Mouse (Mus musculus) midbrain, postnatal 0 days (tissue): ENCODE measurements around the gene Ppp4c. TPM values are rescaled to one million over a fixed set of nuclear protein-coding genes. Genes with fewer than 3 reads are reported as not detected.
A peak's percentile ranks its signal among the peaks of the same experiment; 100 is the strongest.

Experiments
- ATAC-seq: fragments of 200-750 bp; cut with Nextera tagmentation; 2 replicates; pipeline ENCODE4 v1.8.0; 2017; ENCODE audit warnings: moderate number of reproducible peaks, mild to moderate bottlenecking, moderate TSS enrichment, moderate library complexity; ENCODE audit not compliant: low FRiP score
- DNase-seq: peaks from one replicate; pipeline ENCODE4 v3.0.0-alpha.2; 2015; ENCODE audit warnings: low spot score
- H3K27ac ChIP-seq: fragments of 300-500 bp; sonication (generic); 2 replicates; pipeline ENCODE4 v1.5.1; 2014; ENCODE audit warnings: low read depth, mild to moderate bottlenecking, low read length, mixed read lengths
- H3K27me3 ChIP-seq: fragments of 300-500 bp; sonication (generic); 2 replicates; pipeline ENCODE4 v1.6.1; 2014; ENCODE audit warnings: low read length, control low read depth, mixed read lengths; ENCODE audit not compliant: insufficient read depth
- H3K36me3 ChIP-seq: fragments of 300-500 bp; sonication (generic); 2 replicates; pipeline ENCODE4 v1.6.1; 2014; ENCODE audit warnings: low read length, control low read depth, mixed read lengths; ENCODE audit not compliant: insufficient read depth
- H3K4me1 ChIP-seq: fragments of 300-500 bp; sonication (generic); 2 replicates; pipeline ENCODE4 v1.6.1; 2014; ENCODE audit warnings: mild to moderate bottlenecking, control low read depth, antibody characterized with exemption, low read length, mixed read lengths; ENCODE audit not compliant: insufficient read depth
- H3K4me2 ChIP-seq: fragments of 300-500 bp; sonication (generic); 2 replicates; pipeline ENCODE4 v1.6.1; 2014; ENCODE audit warnings: low read depth, mild to moderate bottlenecking, low read length, mixed read lengths; ENCODE audit not compliant: poor library complexity, severe bottlenecking
- H3K4me3 ChIP-seq: fragments of 300-500 bp; sonication (generic); 2 replicates; pipeline ENCODE4 v1.5.1; 2014; ENCODE audit warnings: low read depth, mild to moderate bottlenecking, low read length, moderate library complexity
- H3K9ac ChIP-seq: fragments of 300-500 bp; sonication (generic); replicated peaks from 2 replicates; pipeline ENCODE4 v1.6.1; 2014; ENCODE audit warnings: mild to moderate bottlenecking, low read length, moderate library complexity, mixed read lengths; ENCODE audit not compliant: poor library complexity, severe bottlenecking
- H3K9me3 ChIP-seq: fragments of 300-500 bp; sonication (generic); 2 replicates; pipeline ENCODE4 v1.6.1; 2016; ENCODE audit warnings: low read length, control low read depth
- CTCF ChIP-seq: IDR thresholded peaks from 2 replicates; pipeline ENCODE4 v1.5.1; 2016; ENCODE audit warnings: antibody characterized with exemption, mild to moderate bottlenecking
- WGBS: fragments of 180-500 bp; shearing (Covaris S2); extraction: QIAGEN DNeasy Blood & Tissue Kit; methylation state at CpG from one replicate; pipeline ENCODE4 v1.1.7; 2014; 5-methylcytosine and 5-hydroxymethylcytosine counted together
- polyA plus RNA-seq: library from polyadenylated mRNA; unstranded; fragments of >200 nt; fragmentation: Nextera tagmentation; extraction: Ambion mirVana; gene quantifications from 2 replicates; pipeline ENCODE4 v1.2.1, GENCODE M21; 2015
- total RNA-seq: library from RNA; depleted of rRNA; stranded (reverse); fragments of >200 nt; gene quantifications from 2 replicates; pipeline ENCODE4 v1.2.3, GENCODE M21; 2014; rRNA removed

The Ppp4c gene
- 107 and 137 TPM in 2 replicates for total RNA-seq
- polyA plus RNA-seq: 127 and 135 TPM in 2 replicates

- peaks cover 46% of the 10 kb centered on the region for H3K36me3 ChIP-seq
- WGBS: under 1% methylated on average over 65 of the region's 83 CpGs
These were observed at the start of gene Ppp4c for GRCm38 (mm10) chr7:126791851-126792720. Gene Ppp4c (minus strand): TSS chr7:126792496.

GRCm38 (mm10) chr7:126833294-126833693, 41.0 kb upstream of the Ppp4c start:
- H3K9me3 ChIP-seq: no peaks in the 10 kb centered on the region
- H3K4me2 ChIP-seq: no peak overlapping the region
- H3K27me3 ChIP-seq: no peaks in the 10 kb centered on the region
- no peak overlapping the region for H3K9ac ChIP-seq
- TF ChIP-seq CTCF: no peak
- no peak for ATAC-seq
- DNase-seq: no peak
- H3K27ac ChIP-seq: no peak overlapping the region
- WGBS: 92% methylated on average over 1 of the region's 1 CpGs
- no peaks in the 10 kb centered on the region for H3K4me1 ChIP-seq
- H3K36me3 ChIP-seq: peaks cover 10% of the 10 kb centered on the region; the same call in 1 of the 2 replicates
- H3K4me3 ChIP-seq: no peak overlapping the region

More at GRCm38 (mm10) chr7:126791851-126792720, at the start of gene Ppp4c:
- no peaks in the 10 kb centered on the region for H3K27me3 ChIP-seq
- H3K27ac ChIP-seq: peak within 1 kb of the TSS; percentile 73
- no peaks in the 10 kb centered on the region for H3K9me3 ChIP-seq
- ATAC-seq (peak; percentile 92), DNase-seq (peak; percentile 98)
- peak within 1 kb of the TSS; percentile 57 for H3K4me3 ChIP-seq
- TF ChIP-seq CTCF: no peak
- H3K4me1 ChIP-seq: peaks cover 3% of the 10 kb centered on the region; the same call in 1 of the 2 replicates
- peak within 1 kb of the TSS; percentile 72 for H3K4me2 ChIP-seq
- peak within 1 kb of the TSS; percentile 58 for H3K9ac ChIP-seq

- TF ChIP-seq CTCF: peak; percentile 91
- ATAC-seq (peak; percentile 83), DNase-seq (peak; percentile 87)
- Histone ChIP-seq H3K27ac (no peak overlapping the region), H3K4me1 (no peaks in the 10 kb centered on the region), H3K4me3 (no peak overlapping the region), H3K4me2 (peak overlapping the region; percentile 48), H3K27me3 (no peaks in the 10 kb centered on the region), H3K9ac (no peak overlapping the region), H3K36me3 (peaks cover 14% of the 10 kb centered on the region), H3K9me3 (no peaks in the 10 kb centered on the region)
- 1% methylated on average over 21 of the region's 21 CpGs for WGBS
These were observed 39.8 kb upstream of the Ppp4c start for GRCm38 (mm10) chr7:126832036-126832598.

- Histone ChIP-seq H3K9ac (no peak within 1 kb of the TSS), H3K4me2 (peak within 1 kb of the TSS; percentile 48), H3K9me3 (no peaks in the 10 kb centered on the region), H3K4me3 (no peak within 1 kb of the TSS), H3K36me3 (peaks cover 14% of the 10 kb centered on the region), H3K4me1 (no peaks in the 10 kb centered on the region), H3K27me3 (no peaks in the 10 kb centered on the region), H3K27ac (no peak within 1 kb of the TSS)
- TF ChIP-seq CTCF: no peak
- 54% methylated on average over 5 of the region's 5 CpGs for WGBS
- no peak for ATAC-seq
- DNase-seq: no peak
These were observed 39.2 kb upstream of the Ppp4c start, which contains the start of gene 4930451I11Rik for GRCm38 (mm10) chr7:126831539-126831938. Gene 4930451I11Rik (minus strand): TSS chr7:126831639.

- ATAC-seq: no peak
- H3K4me1 ChIP-seq: peaks cover 15% of the 10 kb centered on the region
- H3K27me3 ChIP-seq: no peaks in the 10 kb centered on the region
- no peak overlapping the region for H3K4me2 ChIP-seq
- DNase-seq: no peak
- no peak overlapping the region for H3K27ac ChIP-seq
- 80% methylated on average over 5 of the region's 5 CpGs for WGBS
- peaks cover 14% of the 10 kb centered on the region for H3K36me3 ChIP-seq
- TF ChIP-seq CTCF: no peak
- no peak overlapping the region for H3K4me3 ChIP-seq
- 0 out of 2 replicates have a peak overlapping the region, but pooled peaks have one; percentile 13 for H3K9ac ChIP-seq
- H3K9me3 ChIP-seq: no peaks in the 10 kb centered on the region
These were observed 33.7 kb upstream of the Ppp4c start for GRCm38 (mm10) chr7:126825952-126826351.
